Mouse (Mus musculus): ENCODE results near the gene Filip1l. TPM values are rescaled to one million over a fixed set of nuclear protein-coding genes. Genes with fewer than 3 reads are reported as not detected.

The Filip1l gene
- polyA plus RNA-seq, 1 experiment from 2014 or later = 2.3 TPM

- no peak overlapping the region for H3K27ac ChIP-seq (replicated peaks)
- no peak overlapping the region for H3K4me2 ChIP-seq (replicated peaks)
- H3K36me3 ChIP-seq = no peaks in the 10 kb centered on the region
- no peaks in the 10 kb centered on the region for H3K4me1 ChIP-seq
- no peaks in the 10 kb centered on the region for H3K9me3 ChIP-seq
- H3K4me3 ChIP-seq = no peak overlapping the region
- no peaks in the 10 kb centered on the region for H3K27me3 ChIP-seq
- no peak for ATAC-seq (replicated peaks)
- 78% methylated on average over 5 of the region's 5 CpGs for WGBS
- H3K9ac ChIP-seq (replicated peaks) = no peak overlapping the region
Measured at GRCm38 (mm10) chr16:57403825-57404224, 50.9 kb downstream of the Filip1l start.

GRCm38 (mm10) chr16:57412766-57413165 is 59.9 kb downstream of the Filip1l start:
- Histone ChIP-seq H3K9ac (replicated peaks) (no peak overlapping the region), H3K36me3 (no peaks in the 10 kb centered on the region), H3K4me3 (no peak overlapping the region), H3K4me1 (no peaks in the 10 kb centered on the region), H3K27ac (replicated peaks) (no peak overlapping the region), H3K4me2 (replicated peaks) (no peak overlapping the region), H3K9me3 (no peaks in the 10 kb centered on the region), H3K27me3 (no peaks in the 10 kb centered on the region)
- WGBS = 63% methylated on average over 4 of the region's 4 CpGs
- ATAC-seq (replicated peaks) = no peak

GRCm38 (mm10) chr16:57416049-57416448 is 63.2 kb downstream of the Filip1l start:
- H3K36me3 ChIP-seq = no peaks in the 10 kb centered on the region
- no peaks in the 10 kb centered on the region for H3K27me3 ChIP-seq
- H3K4me1 ChIP-seq = no peaks in the 10 kb centered on the region
- H3K4me3 ChIP-seq = no peak overlapping the region
- no peak overlapping the region for H3K9ac ChIP-seq (replicated peaks)
- 0 out of 2 replicates have a peak, but pooled peaks have one; percentile 43 for ATAC-seq (replicated peaks)
- 44% methylated on average over 2 of the region's 2 CpGs for WGBS
- H3K4me2 ChIP-seq (replicated peaks) = no peak overlapping the region
- no peaks in the 10 kb centered on the region for H3K9me3 ChIP-seq
- H3K27ac ChIP-seq (replicated peaks) = no peak overlapping the region

GRCm38 (mm10) chr16:57417017-57417416 is 64.1 kb downstream of the Filip1l start:
- Histone ChIP-seq H3K9ac (replicated peaks) (no peak overlapping the region), H3K27ac (replicated peaks) (no peak overlapping the region), H3K36me3 (no peaks in the 10 kb centered on the region), H3K4me3 (no peak overlapping the region), H3K27me3 (no peaks in the 10 kb centered on the region), H3K4me2 (replicated peaks) (no peak overlapping the region), H3K4me1 (no peaks in the 10 kb centered on the region), H3K9me3 (no peaks in the 10 kb centered on the region)
- WGBS = 86% methylated on average over 9 of the region's 9 CpGs
- ATAC-seq (replicated peaks) = no peak

GRCm38 (mm10) chr16:57417955-57418354 is 65.1 kb downstream of the Filip1l start:
- Histone ChIP-seq H3K9ac (replicated peaks) (no peak overlapping the region), H3K4me1 (no peaks in the 10 kb centered on the region), H3K27ac (replicated peaks) (no peak overlapping the region), H3K4me2 (replicated peaks) (no peak overlapping the region), H3K27me3 (no peaks in the 10 kb centered on the region), H3K4me3 (no peak overlapping the region), H3K9me3 (no peaks in the 10 kb centered on the region), H3K36me3 (no peaks in the 10 kb centered on the region)
- 76% methylated on average over 1 of the region's 1 CpGs for WGBS
- no peak for ATAC-seq (replicated peaks)

- no peaks in the 10 kb centered on the region for H3K9me3 ChIP-seq
- no peak overlapping the region for H3K4me3 ChIP-seq
- H3K27ac ChIP-seq (replicated peaks) = no peak overlapping the region
- no peak overlapping the region for H3K4me2 ChIP-seq (replicated peaks)
- WGBS = 73% methylated on average over 5 of the region's 5 CpGs
- no peak for ATAC-seq (replicated peaks)
- H3K36me3 ChIP-seq = no peaks in the 10 kb centered on the region
- no peaks in the 10 kb centered on the region for H3K4me1 ChIP-seq
- no peaks in the 10 kb centered on the region for H3K27me3 ChIP-seq
- H3K9ac ChIP-seq (replicated peaks) = no peak overlapping the region
Measured at GRCm38 (mm10) chr16:57419332-57419731, 66.4 kb downstream of the Filip1l start.

GRCm38 (mm10) chr16:57419881-57420280 is 67.0 kb downstream of the Filip1l start:
- Histone ChIP-seq H3K9me3 (no peaks in the 10 kb centered on the region), H3K27ac (replicated peaks) (no peak overlapping the region), H3K4me2 (replicated peaks) (no peak overlapping the region), H3K9ac (replicated peaks) (no peak overlapping the region), H3K4me1 (no peaks in the 10 kb centered on the region), H3K4me3 (no peak overlapping the region), H3K36me3 (no peaks in the 10 kb centered on the region), H3K27me3 (no peaks in the 10 kb centered on the region)
- 92% methylated on average over 5 of the region's 5 CpGs for WGBS
- ATAC-seq (replicated peaks) = no peak

GRCm38 (mm10) chr16:57420773-57421556 is 68.1 kb downstream of the Filip1l start:
- Histone ChIP-seq H3K4me1 (no peaks in the 10 kb centered on the region), H3K4me3 (no peak overlapping the region), H3K9me3 (no peaks in the 10 kb centered on the region), H3K27ac (replicated peaks) (no peak overlapping the region), H3K4me2 (replicated peaks) (no peak overlapping the region), H3K9ac (replicated peaks) (no peak overlapping the region), H3K27me3 (no peaks in the 10 kb centered on the region), H3K36me3 (no peaks in the 10 kb centered on the region)
- 59% methylated on average over 8 of the region's 8 CpGs for WGBS
- ATAC-seq (replicated peaks) = no peak

GRCm38 (mm10) chr16:57421680-57422417 is 69.0 kb downstream of the Filip1l start:
- H3K9ac ChIP-seq (replicated peaks) = no peak overlapping the region
- no peak for ATAC-seq (replicated peaks)
- WGBS = 68% methylated on average over 7 of the region's 7 CpGs
- H3K9me3 ChIP-seq = no peaks in the 10 kb centered on the region
- H3K36me3 ChIP-seq = no peaks in the 10 kb centered on the region
- no peak overlapping the region for H3K4me2 ChIP-seq (replicated peaks)
- no peak overlapping the region for H3K27ac ChIP-seq (replicated peaks)
- H3K27me3 ChIP-seq = no peaks in the 10 kb centered on the region
- H3K4me1 ChIP-seq = no peaks in the 10 kb centered on the region
- H3K4me3 ChIP-seq = no peak overlapping the region

GRCm38 (mm10) chr16:57423001-57423800 is 70.3 kb downstream of the Filip1l start:
- H3K4me2 ChIP-seq (replicated peaks) = no peak overlapping the region
- no peak for ATAC-seq (replicated peaks)

GRCm38 (mm10) chr16:57426680-57427079 is 73.8 kb downstream of the Filip1l start:
- no peak overlapping the region for H3K27ac ChIP-seq (replicated peaks)
- no peaks in the 10 kb centered on the region for H3K9me3 ChIP-seq
- no peaks in the 10 kb centered on the region for H3K36me3 ChIP-seq
- H3K4me2 ChIP-seq (replicated peaks) = no peak overlapping the region
- WGBS = 71% methylated on average over 10 of the region's 10 CpGs
- no peaks in the 10 kb centered on the region for H3K4me1 ChIP-seq
- no peak overlapping the region for H3K4me3 ChIP-seq
- no peak overlapping the region for H3K9ac ChIP-seq (replicated peaks)
- H3K27me3 ChIP-seq = no peaks in the 10 kb centered on the region
- 0 out of 2 replicates have a peak, but pooled peaks have one; percentile 43 for ATAC-seq (replicated peaks)

More at GRCm38 (mm10) chr16:57423001-57423800, 70.3 kb downstream of the Filip1l start:
- Histone ChIP-seq H3K4me1 (no peaks in the 10 kb centered on the region), H3K36me3 (no peaks in the 10 kb centered on the region), H3K4me3 (no peak overlapping the region), H3K9ac (replicated peaks) (no peak overlapping the region), H3K27me3 (no peaks in the 10 kb centered on the region), H3K9me3 (no peaks in the 10 kb centered on the region), H3K27ac (replicated peaks) (no peak overlapping the region)
- 63% methylated on average over 6 of the region's 6 CpGs for WGBS
